Mouse (Mus musculus) embryonic fibroblast, embryonic 13.5 days (primary cell): ENCODE data around the gene Vmn1r171.

Source experiments
- CTCF ChIP-seq: IDR thresholded peaks from 2 replicates; pipeline ENCODE4 v1.5.1; 2011; ENCODE audit warnings: mild to moderate bottlenecking, control low read depth, low read length, moderate library complexity, borderline replicate concordance; ENCODE audit not compliant: insufficient read depth
- POLR2A ChIP-seq: IDR thresholded peaks from 2 replicates; pipeline ENCODE4 v1.6.1; 2011; ENCODE audit warnings: low read depth, mild to moderate bottlenecking, control low read depth, low read length, moderate library complexity

DNA sequence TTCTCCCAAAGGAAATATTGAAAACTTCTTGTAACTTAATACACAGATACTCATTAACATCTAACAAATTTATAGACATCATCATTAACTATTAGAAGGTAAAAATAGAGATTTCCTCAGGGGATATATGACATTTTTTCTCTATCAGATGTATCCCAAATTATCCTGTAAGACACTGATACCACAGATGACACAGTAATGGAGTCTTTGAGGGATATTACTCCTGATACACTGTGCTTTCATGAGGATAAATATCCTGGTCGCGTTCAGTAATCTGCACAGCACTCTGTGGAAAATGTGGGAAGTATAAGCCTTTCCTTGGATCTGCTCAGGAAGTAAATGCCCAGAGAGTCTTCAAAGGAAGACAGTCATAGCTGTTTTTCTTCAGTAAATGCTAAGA lies 27.5 kb downstream of the Vmn1r171 start, which contains the start of gene Vmn1r172:
- TF ChIP-seq CTCF (no peak), POLR2A (no peak)
